Mouse (Mus musculus) heart, embryonic 10.5 days (tissue): Measurements from ENCODE around the gene Rpl27a. TPM values are rescaled to one million over a fixed set of nuclear protein-coding genes. Genes with fewer than 3 reads are reported as not detected.

Source experiments
- DNase-seq: peaks from one replicate; pipeline ENCODE4 v3.0.0-alpha.2; 2017; ENCODE audit warnings: low spot score
- H3K27ac ChIP-seq: fragments of 300-500 bp; sonication (generic); 2 replicates; pipeline ENCODE4 v1.5.1; 2016; ENCODE audit warnings: mild to moderate bottlenecking
- H3K27me3 ChIP-seq: fragments of 300-500 bp; sonication (generic); 2 replicates; pipeline ENCODE4 v1.6.1; 2016; ENCODE audit warnings: mild to moderate bottlenecking; ENCODE audit not compliant: poor library complexity, insufficient read depth, severe bottlenecking
- H3K36me3 ChIP-seq: fragments of 300-500 bp; sonication (generic); 2 replicates; pipeline ENCODE4 v1.6.1; 2016; ENCODE audit warnings: mild to moderate bottlenecking, moderate library complexity
- H3K4me1 ChIP-seq: fragments of 300-500 bp; sonication (generic); 2 replicates; pipeline ENCODE4 v1.6.1; 2016; ENCODE audit warnings: mild to moderate bottlenecking
- H3K4me3 ChIP-seq: fragments of 300-500 bp; sonication (generic); 2 replicates; pipeline ENCODE4 v1.5.1; 2016; ENCODE audit warnings: mild to moderate bottlenecking, moderate library complexity
- H3K9me3 ChIP-seq: fragments of 300-500 bp; sonication (generic); 2 replicates; pipeline ENCODE4 v1.6.1; 2016; ENCODE audit warnings: mild to moderate bottlenecking, moderate library complexity
- WGBS: fragments of 180-500 bp; shearing (Covaris S2); methylation state at CpG from one replicate; pipeline ENCODE4 v1.1.7; 2016; 5-methylcytosine and 5-hydroxymethylcytosine counted together
- polyA plus RNA-seq: library from polyadenylated mRNA; unstranded; fragments of >200 nt; fragmentation: Nextera tagmentation; extraction: Ambion mirVana; gene quantifications from 2 replicates; pipeline ENCODE4 v1.2.1, GENCODE M21; 2016

Gene Rpl27a
- polyA plus RNA-seq, 1 experiment from 2014 or later: 105 TPM

DNA sequence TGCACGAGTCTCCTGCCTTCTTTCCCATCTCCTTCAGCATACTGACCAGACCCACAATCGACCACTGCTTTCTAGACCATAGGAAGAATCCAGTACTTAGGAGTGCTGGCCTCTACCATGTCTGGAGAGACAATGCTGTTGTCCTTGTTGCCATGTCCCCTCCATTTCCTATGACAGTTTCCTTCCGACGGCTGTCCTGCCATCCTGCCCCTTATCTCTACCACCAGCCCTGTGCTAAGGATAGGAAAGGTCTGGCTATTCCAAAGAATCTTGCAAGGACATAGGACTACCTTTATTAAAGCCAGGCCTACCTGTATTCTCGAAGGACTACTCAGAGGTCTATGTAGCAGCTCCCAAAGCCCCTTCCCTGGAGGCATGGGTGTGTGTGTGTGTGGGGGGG, 12.6 kb downstream of the Rpl27a start:
- H3K27ac ChIP-seq: 0 out of 2 replicates have a peak overlapping the region, but pooled peaks have one; percentile 6
- WGBS: 54% methylated on average over 5 of the region's 5 CpGs
- H3K9me3 ChIP-seq: no peaks in the 10 kb centered on the region
- H3K4me3 ChIP-seq: no peak overlapping the region
- H3K36me3 ChIP-seq: peaks cover 77% of the 10 kb centered on the region
- H3K27me3 ChIP-seq: no peaks in the 10 kb centered on the region
- H3K4me1 ChIP-seq: peaks cover 25% of the 10 kb centered on the region
- DNase-seq: no peak

DNA sequence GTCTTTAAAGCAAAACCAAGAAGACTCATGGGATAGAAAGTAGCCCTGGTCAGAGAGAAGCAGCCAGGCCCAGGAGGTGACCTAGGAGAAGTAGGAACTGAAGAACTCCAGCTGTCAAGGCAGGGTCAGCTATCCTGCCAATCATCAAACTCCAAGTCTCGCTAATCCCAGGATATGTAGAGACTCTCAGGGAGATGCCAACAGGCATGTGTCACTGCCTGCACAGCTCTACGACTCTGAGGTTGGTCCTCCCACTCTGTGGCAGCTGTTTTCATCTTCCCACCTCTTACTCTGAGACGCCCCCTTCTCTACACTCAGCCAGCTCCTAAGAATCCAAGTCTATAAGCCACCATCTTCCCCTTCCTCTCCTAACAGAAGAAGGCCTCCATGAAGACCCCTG, 13.7 kb downstream of the Rpl27a start:
- H3K27ac ChIP-seq: no peak overlapping the region
- WGBS: 57% methylated on average over 3 of the region's 3 CpGs
- peaks cover 79% of the 10 kb centered on the region for H3K36me3 ChIP-seq

DNA sequence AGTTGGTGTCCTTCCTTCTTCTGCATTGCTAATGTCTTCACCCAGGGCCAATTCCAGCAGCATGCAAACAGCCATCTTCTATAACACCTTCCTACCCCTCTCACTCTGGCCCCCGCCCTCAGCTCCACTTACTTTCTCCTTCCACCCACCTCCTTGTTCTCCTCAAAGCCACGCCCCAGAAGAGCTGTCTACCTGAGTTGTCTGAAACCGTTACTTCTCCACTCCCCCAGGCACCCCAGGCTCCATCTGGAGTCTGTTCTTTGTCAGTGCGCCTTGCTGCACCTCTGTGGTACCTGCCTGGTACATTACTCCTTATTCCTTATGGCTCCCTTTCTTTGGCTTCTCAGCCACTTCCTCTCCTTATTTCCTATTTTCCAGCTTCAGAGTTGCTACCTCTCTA, 14.2 kb downstream of the Rpl27a start:
- no peak overlapping the region for H3K27ac ChIP-seq
- H3K9me3 ChIP-seq: no peaks in the 10 kb centered on the region
- H3K4me3 ChIP-seq: no peak overlapping the region
- 77% methylated on average over 4 of the region's 4 CpGs for WGBS
- no peak for DNase-seq
- peaks cover 80% of the 10 kb centered on the region for H3K36me3 ChIP-seq
- H3K27me3 ChIP-seq: no peaks in the 10 kb centered on the region
- peaks cover 21% of the 10 kb centered on the region for H3K4me1 ChIP-seq

More for the DNA sequence above, 13.7 kb downstream of the Rpl27a start:
- Histone ChIP-seq H3K4me3 (no peak overlapping the region), H3K4me1 (peaks cover 21% of the 10 kb centered on the region), H3K9me3 (no peaks in the 10 kb centered on the region), H3K27me3 (no peaks in the 10 kb centered on the region)
- DNase-seq: no peak

DNA sequence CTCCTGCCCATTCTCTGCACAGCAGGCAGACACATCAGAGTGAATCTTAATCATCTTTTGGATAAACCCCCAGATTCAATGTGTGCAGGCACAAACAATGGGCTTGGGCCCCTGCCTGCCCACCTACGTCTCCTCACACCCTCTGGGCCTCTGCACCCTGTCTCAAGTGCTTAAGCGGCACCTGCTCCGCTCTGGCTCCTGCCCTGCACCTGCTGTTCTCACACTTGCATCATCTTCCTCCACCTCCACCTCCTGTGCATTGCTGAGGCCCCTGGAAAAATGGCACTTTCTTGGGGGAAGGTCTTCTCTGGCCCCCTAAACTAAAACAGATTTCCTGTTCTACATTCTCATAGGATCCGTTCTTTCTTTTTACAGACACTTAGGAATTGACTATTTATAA, 14.9 kb downstream of the Rpl27a start:
- Histone ChIP-seq H3K4me3 (no peak overlapping the region), H3K9me3 (no peaks in the 10 kb centered on the region), H3K4me1 (peaks cover 18% of the 10 kb centered on the region), H3K36me3 (peaks cover 86% of the 10 kb centered on the region), H3K27me3 (no peaks in the 10 kb centered on the region), H3K27ac (no peak overlapping the region)
- DNase-seq: no peak
- WGBS: 87% methylated on average over 4 of the region's 4 CpGs

DNA sequence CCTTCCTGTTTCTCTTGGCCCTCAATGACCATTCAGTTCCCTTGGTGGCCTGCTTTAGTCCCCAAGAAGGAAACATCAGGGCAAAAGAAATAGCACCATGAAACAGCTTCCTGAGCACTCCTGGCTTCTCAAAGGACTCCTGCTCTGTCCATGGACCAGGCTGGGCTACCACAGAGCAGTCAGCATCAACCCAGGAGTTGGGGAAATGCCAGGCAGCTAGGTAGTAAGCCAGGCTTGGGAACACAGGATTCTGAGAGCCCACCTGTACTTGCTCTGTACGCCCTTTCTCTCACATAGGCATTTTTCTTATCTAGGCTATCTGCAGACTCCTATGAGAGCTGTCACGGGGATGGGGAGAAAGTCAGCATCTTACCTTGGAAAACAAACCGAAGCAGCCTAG, 16.0 kb downstream of the Rpl27a start:
- 90% methylated on average over 3 of the region's 3 CpGs for WGBS
- no peaks in the 10 kb centered on the region for H3K9me3 ChIP-seq
- H3K4me3 ChIP-seq: no peak overlapping the region
- no peak overlapping the region for H3K27ac ChIP-seq
- H3K4me1 ChIP-seq: peaks cover 18% of the 10 kb centered on the region
- no peaks in the 10 kb centered on the region for H3K27me3 ChIP-seq
- no peak for DNase-seq
- H3K36me3 ChIP-seq: peaks cover 90% of the 10 kb centered on the region

DNA sequence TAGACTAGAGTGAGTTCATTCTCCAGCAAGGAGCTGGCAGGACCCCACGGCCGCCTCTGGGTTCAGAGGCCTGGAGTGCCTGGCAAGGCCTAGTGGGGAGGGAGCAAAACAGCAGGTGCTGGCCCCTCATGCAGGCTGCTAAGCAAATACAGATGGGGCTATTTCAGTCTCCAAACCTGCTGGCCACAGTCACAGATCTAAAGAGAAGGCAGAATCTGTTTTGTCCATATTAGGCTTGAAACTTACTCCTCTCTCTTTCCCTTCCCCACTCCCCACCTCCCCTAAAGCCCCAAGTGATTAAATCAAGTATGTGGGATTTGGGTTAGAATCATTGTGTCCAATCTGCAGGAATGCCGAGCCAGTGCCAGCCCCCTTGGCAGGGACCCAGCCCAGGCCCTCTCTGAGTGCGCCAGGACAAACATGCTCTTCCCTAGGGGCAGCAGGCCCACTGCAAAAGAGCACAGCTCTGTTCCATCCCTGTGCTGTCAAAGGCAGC, 17.6 kb downstream of the Rpl27a start:
- Histone ChIP-seq H3K4me1 (peaks cover 18% of the 10 kb centered on the region), H3K36me3 (peaks cover 89% of the 10 kb centered on the region), H3K27me3 (no peaks in the 10 kb centered on the region), H3K9me3 (no peaks in the 10 kb centered on the region), H3K4me3 (no peak overlapping the region), H3K27ac (0 out of 2 replicates have a peak overlapping the region, but pooled peaks have one; percentile 24)
- 59% methylated on average over 4 of the region's 4 CpGs for WGBS
- no peak for DNase-seq

DNA sequence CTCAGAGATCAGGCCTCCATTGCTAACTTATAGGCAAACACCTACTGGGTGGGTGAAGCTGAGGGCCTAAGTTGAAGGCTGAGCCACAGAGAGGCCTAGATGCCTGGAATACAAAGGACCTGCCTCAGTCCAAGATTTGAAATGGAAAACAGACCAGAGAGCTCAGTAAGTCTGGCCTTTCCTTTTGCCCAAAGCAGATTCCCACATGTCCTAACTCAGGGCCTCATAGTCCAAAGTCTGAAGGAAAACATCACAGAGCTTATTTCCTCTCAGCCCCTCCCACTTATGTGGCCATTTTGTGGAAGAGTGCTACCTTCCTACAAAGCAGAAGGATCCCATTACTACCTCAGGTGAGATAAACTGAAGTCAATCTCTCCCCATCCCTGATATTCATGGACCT, 22.0 kb downstream of the Rpl27a start:
- no peaks in the 10 kb centered on the region for H3K27me3 ChIP-seq
- H3K36me3 ChIP-seq: peaks cover 87% of the 10 kb centered on the region
- no peak for DNase-seq
- H3K9me3 ChIP-seq: no peaks in the 10 kb centered on the region
- H3K4me1 ChIP-seq: peaks cover 17% of the 10 kb centered on the region
- H3K27ac ChIP-seq: no peak overlapping the region
- H3K4me3 ChIP-seq: no peak overlapping the region

DNA sequence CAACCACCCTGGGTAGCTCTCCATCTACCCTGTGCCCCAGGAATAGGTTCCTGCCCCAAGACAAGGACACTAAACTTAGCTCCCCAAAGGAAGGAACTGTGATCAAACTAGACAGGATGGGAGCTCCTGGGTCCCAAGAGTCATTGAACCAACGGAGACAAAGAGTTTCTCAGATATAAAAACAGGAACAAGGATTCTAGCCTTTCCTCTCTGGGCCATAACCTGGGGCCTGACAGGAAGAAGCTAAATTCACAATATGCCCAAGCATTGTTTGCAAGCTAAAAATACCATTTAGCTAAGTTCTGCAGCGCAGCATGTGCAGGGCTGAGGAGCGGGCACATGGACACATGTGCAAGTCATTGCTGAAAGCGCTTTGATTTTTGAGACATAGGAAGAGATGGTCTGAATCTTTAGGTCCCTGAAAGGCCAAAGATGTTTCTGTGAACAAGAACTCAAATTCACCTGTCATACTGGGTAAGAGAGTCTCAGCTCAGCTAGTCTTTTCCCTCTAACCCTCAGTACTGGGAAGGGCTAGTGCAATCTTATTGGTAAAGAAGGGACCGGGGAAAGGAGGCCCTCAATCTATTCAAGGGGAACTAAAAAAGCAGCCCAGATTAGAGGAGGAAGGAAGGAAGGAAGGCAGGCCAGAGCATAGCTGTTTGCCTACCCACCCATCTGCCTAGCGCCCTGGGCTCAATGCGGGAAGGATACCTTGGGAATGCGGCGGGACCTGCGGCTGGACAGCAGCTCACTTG, 22.8 kb downstream of the Rpl27a start:
- 82% methylated on average over 10 of the region's 10 CpGs for WGBS
- peaks cover 17% of the 10 kb centered on the region for H3K4me1 ChIP-seq

DNA sequence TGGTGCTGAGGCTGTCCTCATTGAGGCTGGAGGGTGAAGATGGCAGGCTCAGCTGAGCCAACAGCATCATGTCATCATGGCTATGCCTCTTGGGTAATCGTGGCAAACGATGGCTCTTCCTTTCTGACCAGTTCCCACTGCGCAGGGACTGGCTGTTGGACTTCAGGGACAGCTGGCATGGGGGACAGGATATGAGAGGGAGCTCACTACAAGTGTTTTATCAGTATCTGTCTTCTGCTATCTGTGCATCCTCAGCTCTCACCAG, 23.3 kb downstream of the Rpl27a start:
- 60% methylated on average over 3 of the region's 3 CpGs for WGBS
- Histone ChIP-seq H3K36me3 (peaks cover 76% of the 10 kb centered on the region), H3K9me3 (no peaks in the 10 kb centered on the region), H3K4me1 (peaks cover 17% of the 10 kb centered on the region), H3K4me3 (no peak overlapping the region), H3K27ac (no peak overlapping the region), H3K27me3 (no peaks in the 10 kb centered on the region)
- no peak for DNase-seq

More for the DNA sequence above, 22.8 kb downstream of the Rpl27a start:
- Histone ChIP-seq H3K9me3 (no peaks in the 10 kb centered on the region), H3K4me3 (no peak overlapping the region), H3K36me3 (peaks cover 78% of the 10 kb centered on the region), H3K27me3 (no peaks in the 10 kb centered on the region), H3K27ac (no peak overlapping the region)
- no peak for DNase-seq

DNA sequence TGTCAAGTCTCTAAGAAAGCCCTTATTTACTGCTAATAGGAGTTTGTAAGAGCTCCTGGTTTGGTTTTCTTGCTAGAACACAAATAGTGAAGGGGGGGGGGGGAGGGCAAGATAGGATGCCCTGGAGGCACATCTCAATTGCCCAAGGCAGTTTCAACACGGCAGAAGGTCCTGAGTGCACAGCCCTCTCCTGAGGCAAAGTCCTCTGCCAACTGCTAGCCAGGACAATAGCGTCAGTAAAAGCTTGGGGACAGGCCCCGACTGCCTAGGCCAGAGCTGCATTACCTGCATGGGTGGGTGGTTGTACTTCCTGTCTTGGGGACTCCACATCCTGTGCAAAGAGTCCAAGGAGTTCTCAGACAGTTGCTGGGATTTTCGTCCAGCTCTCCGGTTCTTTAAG, 25.8 kb downstream of the Rpl27a start:
- Histone ChIP-seq H3K4me1 (peaks cover 17% of the 10 kb centered on the region), H3K36me3 (peaks cover 72% of the 10 kb centered on the region), H3K27ac (no peak overlapping the region), H3K27me3 (no peaks in the 10 kb centered on the region), H3K9me3 (no peaks in the 10 kb centered on the region), H3K4me3 (no peak overlapping the region)
- WGBS: 74% methylated on average over 5 of the region's 5 CpGs
- no peak for DNase-seq

DNA sequence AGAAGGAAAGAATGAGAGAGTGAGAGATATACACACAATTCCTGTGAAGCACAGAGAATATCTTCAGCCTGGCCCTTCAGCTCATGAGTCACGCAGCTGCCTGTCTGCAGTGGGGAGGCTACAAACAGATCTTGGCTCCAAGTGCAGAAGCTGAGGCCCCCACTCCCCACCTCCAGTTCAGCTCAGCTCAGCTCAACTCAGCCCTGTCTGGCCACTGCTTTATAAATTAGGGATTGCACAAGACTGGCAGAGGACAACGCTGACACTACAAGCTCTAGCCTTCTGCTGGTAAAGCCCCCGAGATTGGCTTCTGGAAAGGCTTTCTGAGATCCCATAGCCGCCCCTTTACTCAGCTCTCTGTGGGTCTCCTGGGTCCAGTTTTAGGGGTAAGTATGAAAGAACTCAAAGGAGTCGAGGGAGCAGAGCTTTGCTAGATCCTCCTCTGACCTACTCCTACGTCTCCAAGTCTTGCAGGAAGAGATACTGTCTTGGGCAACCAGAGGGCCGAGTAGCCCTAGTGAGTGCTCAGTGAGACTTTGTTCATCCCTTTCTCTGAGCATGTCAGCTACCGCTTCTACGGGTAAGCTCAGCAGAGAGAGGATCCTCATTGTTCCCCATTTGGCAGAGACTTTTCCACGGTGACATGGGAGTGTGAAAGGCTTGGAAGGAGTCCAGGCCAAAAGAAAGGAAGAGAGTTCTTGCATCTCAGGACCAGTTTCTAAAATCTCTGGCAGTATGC, 26.5 kb downstream of the Rpl27a start:
- peaks cover 17% of the 10 kb centered on the region for H3K4me1 ChIP-seq
- no peak for DNase-seq
- H3K4me3 ChIP-seq: no peak overlapping the region
- no peaks in the 10 kb centered on the region for H3K27me3 ChIP-seq
- H3K36me3 ChIP-seq: peaks cover 70% of the 10 kb centered on the region
- WGBS: 78% methylated on average over 10 of the region's 10 CpGs
- no peaks in the 10 kb centered on the region for H3K9me3 ChIP-seq
- 0 out of 2 replicates have a peak overlapping the region, but pooled peaks have one; percentile 32 for H3K27ac ChIP-seq

DNA sequence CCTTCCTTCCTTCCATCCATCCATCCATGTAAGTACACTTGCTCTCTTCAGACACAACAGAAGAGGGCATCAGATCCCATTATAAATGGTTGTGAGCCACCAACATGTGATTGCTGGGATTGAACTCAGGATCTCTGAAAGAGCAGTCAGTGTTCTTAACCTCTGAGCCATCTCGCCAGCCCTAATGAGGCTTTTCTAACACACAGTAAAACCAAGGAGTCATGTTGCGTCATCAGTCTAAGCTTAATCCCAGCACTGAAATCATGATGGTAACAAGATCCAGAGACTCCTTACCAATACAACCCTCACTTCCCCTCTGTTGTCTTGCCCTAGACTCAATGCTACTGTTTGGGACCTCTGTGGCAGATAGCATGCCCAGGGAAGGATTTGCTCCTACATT, 27.2 kb downstream of the Rpl27a start:
- no peak for DNase-seq
- peaks cover 69% of the 10 kb centered on the region for H3K36me3 ChIP-seq
- peaks cover 17% of the 10 kb centered on the region for H3K4me1 ChIP-seq
- no peaks in the 10 kb centered on the region for H3K9me3 ChIP-seq
- no peak overlapping the region for H3K27ac ChIP-seq
- no peak overlapping the region for H3K4me3 ChIP-seq
- WGBS: 93% methylated on average over 2 of the region's 2 CpGs
- no peaks in the 10 kb centered on the region for H3K27me3 ChIP-seq

DNA sequence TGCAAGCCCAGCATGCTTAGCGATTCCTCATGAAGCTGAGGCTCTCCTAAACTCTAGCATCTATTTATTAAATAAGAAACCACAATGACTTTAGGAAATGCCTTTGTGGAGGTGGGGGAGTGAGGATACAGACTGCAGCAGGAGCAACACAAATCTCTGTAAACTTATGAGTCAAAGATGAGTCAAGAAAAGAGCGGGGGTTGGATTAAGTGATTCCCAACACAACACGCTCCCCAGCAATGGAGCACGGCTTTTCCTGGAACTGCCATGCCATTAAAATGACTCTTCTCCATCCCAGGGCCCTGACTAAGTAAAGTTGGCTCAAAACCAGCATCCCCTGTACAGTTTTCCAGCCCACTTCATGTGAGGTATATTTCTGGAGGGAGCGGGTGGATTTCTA, 27.8 kb downstream of the Rpl27a start:
- WGBS: 88% methylated on average over 5 of the region's 5 CpGs
- Histone ChIP-seq H3K9me3 (no peaks in the 10 kb centered on the region), H3K27me3 (no peaks in the 10 kb centered on the region), H3K36me3 (peaks cover 69% of the 10 kb centered on the region), H3K4me3 (no peak overlapping the region), H3K27ac (no peak overlapping the region), H3K4me1 (peaks cover 17% of the 10 kb centered on the region)
- DNase-seq: no peak
